Mouse (Mus musculus): ENCODE results near the gene Mrgpre.

GRCm38 (mm10) chr7:143749045-143749444 lies 35.3 kb downstream of the Mrgpre start:
- TF ChIP-seq CTCF (IDR thresholded peaks at IDR 0.05; ENCODE audit: control insufficient read depth, insufficient read depth, low read length) = no peak
- no peak for TF ChIP-seq POLR2A (IDR thresholded peaks at IDR 0.05; ENCODE audit: borderline replicate concordance, control insufficient read depth, low read depth, low read length)
